Mouse (Mus musculus) right cerebral cortex, postnatal 25 days (tissue): ENCODE results near the gene Ftcd.

ENCODE experiments used
- DNase-seq: peaks from one replicate; pipeline ENCODE4 v3.0.0; 2022

The Ftcd gene

DNA sequence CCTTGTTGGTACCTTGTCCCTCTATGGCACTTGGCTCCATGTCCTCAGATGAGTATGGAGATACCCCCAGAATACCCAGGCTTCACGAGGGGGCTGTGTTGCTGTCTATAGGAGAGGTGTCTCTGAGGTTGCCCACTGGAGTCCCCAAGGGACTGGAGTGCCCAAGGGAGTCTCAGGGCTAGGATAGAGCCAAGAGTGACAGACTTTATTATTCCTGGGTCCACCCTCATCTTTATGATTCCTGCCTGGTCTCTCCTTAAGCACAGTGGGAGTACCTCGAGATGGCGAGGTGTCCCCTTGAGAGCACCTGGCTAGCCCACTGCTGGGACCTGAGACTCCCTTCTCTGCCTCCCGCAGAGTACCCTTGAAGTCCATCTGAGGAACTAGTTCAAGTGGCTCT, 47.0 kb downstream of the Ftcd start:
- no peak for DNase-seq

DNA sequence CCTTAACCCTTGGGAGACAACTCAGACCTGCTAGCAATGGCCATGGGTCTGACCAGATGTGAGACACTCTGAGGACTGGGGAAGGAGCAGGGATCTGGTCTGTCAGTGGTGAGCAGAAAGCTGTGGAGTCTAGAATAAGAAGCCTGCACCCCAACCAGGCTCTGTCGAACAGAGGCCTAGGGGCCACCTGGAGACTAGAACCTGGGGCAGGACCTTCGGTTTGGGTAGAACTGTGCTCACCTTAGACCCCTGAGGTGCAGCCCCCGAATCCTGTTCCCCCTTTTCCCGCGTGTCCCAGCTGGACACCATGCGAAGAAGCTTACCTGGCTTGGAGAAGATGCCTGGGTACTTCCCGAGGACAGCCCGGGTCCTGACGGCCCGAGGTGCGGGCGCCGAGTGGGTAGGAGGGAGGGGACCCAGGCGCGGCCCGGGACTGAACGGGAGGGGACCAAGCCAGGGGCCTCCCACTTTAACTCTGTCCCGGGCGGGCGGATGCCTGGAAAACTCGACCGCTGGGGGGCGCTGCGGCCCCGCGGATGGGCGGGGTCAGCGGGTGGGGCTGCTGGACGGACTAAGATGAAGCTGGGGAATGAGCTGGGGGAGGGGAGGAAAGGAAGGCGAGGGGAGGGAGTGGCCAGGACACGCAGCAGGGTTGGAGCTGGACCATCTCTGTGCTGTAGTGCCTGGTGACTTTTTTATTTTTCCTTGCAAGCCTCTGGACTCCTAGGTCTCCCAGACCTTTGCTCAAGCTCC, 47.7 kb downstream of the Ftcd start, which contains the start of gene Col6a2:
Gene Col6a2 (minus strand): TSS at position 703 of the 753 bp plus-strand sequence.
- peak; percentile 74 for DNase-seq

DNA sequence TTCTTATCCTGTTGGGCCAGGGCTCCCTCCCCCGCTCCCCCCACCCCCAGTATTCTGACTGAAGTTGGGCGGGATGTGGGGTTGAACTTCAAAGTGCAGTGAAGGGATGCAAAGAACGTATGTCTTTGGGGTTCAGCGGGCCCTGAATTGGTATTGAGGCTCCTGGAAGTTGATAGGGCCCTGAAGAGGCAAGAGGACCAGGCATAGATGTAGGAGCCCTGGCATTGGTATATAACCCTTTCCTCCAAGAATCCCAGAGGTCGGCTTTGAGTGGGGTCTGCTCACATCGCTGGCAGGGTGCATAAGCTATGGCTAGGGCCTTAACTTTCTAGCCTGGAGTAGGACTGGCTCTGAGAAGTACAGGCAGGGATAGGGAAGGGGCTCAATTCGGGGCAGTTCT, 48.3 kb downstream of the Ftcd start:
- no peak for DNase-seq

DNA sequence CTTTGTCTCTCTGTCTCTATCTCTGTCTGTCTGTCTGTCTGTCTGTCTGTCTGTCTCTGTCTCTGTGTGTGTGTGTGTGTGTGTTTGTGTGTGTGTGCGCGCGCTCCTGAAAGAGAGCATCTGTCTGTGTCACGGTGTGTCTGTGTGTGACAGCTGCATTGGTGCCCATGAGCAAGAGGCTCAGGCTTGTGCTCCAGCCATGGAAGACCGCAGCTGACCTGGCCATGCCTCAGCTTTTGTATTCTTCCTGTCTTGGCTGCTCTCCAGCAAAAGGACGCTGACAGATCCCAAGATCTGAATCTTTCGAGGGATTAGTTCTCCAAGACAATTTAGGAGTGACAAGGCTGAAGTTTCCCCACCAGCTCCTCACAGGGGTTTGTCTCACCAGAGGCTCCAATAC, 49.5 kb downstream of the Ftcd start:
- no peak for DNase-seq

DNA sequence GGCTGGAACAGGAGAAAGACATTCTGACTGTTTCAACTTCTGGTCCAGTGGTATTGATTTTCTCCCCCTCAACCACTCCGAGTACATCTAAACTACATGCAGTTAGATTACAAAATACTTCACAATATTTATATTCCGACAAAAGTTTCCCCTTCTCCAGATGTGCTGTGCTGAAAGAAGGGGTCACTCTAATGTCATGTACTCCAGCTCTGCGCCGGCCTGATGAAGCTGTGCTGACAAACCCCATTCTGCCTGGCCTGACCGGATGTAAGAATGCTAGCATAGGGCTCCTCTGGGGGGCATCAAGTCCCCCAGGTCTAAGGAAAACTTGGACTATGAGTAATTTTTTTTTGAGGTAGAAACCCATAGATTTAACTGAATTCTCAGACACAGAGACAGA, 52.3 kb downstream of the Ftcd start:
- DNase-seq, result no peak

DNA sequence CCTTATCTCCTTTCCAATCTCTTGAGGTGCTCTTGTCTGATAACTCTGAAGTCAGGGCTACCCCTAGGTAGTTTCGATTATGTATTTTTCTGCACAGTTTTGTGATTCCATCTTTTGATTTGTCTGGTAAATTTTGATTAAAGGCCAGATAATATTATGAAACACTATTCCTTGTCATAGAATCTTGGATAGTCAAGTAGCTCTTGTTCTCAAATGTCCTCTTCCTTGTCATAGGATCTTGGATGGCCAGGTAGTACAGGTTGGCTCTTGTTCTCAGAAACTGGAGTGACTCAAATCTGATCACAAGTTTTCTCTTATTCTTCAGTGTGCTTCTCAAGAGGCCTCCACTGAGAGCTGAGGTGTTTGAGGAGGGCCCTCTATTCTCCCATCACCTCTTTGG, 55.2 kb downstream of the Ftcd start:
- no peak for DNase-seq

DNA sequence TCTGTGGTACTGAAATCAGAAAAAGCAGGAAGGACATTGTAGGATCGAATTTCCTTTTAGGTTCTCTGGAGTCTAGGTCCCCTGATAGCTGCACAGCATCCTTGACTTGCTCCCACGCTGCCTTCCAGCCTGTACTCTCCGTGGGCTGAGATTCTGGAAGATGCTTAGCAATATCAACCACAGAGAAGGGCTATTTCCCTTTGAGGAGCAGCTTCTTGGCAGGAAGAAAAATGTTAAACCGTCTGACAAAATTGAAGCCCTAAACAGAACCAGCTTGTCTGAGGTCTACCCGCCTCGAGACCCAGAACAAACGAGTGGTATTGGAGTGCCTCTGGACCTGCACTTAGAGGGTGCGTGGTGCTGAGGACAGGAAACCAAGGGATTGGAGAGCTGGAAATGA, 57.2 kb downstream of the Ftcd start:
- no peak for DNase-seq

DNA sequence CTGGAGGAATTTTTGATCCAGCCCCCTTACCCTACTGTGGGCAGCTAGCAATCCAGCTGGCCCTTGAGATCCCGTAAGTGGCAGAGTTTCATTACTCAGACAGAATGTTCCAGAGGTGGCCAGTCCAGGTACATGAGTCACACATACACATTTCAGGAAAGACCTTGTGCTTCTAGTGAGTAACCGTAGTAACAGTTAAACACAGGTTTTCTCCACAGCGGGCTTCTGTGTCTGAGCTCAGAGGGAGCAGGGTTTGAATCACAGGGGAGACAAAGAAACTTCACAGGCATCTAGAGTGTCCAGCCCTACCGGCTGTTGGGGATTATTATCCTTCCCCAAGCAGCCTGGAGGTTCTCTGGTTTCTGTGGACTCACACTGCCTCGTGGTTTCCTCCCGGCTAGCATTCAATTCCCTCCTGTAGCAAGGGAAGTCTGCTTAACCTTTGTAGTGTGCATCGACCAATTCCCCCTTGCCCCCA, 58.7 kb downstream of the Ftcd start:
- DNase-seq, result no peak

DNA sequence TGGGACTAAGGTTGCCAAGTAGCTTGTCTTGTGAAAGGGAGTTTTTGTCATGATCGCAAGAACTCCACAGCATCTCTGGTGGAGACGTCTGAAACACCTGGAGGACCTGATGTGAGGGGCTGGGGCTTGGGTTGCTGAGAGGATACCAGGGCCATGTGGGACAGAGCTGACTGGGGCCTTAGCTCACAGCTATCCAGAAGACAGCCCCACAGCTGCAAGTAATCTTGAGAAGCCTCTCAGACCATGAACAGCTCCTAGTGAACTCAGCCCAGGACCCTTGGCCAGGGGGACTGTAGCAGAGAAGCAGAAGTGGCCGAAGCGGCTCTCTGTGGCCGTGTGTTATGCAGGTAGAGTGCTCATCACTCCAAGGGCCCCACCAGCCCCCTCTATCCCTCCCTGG, 59.1 kb downstream of the Ftcd start:
- no peak for DNase-seq

DNA sequence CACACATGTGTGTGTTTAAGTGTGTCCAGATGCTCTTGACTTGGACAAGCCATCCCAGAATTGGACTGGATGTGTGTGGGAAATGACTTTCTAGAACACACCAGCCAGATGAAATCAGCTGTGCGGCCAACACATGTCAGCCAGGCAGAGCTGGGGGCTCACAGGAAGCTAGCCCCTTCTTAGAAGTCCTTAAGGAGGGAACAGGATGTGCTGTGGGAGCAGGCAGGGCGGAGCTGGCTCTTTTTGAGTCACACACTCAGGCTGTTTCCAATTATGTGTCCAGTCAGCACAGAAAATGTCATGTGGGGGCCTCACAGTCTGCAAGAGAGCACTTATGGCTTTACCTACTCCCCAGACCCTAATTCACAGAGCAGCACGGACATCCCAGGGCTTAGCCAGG, 60.6 kb downstream of the Ftcd start:
- DNase-seq, result no peak

DNA sequence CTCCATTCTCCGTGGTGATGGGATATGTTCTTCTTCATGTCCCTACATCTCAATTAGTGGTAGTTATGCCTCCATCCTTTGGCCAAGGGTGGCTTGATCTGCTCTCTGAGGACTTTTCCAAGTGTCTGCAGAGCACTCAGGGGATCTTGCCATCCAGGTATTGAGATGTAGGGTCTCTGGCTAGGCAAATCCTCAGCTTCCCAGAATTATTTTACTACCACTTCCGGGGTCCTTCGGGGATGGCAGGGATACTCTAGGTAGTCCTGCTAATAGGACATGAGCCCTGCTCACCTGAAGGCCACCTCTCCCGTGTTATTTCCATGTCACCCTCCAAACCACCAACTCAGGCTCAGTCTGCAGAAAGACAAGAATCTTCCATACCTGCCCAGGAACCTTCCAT, 61.2 kb downstream of the Ftcd start:
- no peak for DNase-seq
